Mouse (Mus musculus) thymus, adult 2 months (tissue): ENCODE measurements around the gene Troap. TPM values are rescaled to one million over a fixed set of nuclear protein-coding genes. Genes with fewer than 3 reads are reported as not detected.
A peak's percentile ranks its signal among the peaks of the same experiment; 100 is the strongest.

ENCODE experiments used
- DNase-seq: peaks from one replicate; pipeline ENCODE4 v3.0.0; 2021
- H3K27ac ChIP-seq: fragments of 200-500 bp; 2 replicates; pipeline ENCODE4 v1.5.1; 2012; ENCODE audit warnings: low read length, control low read depth; ENCODE audit not compliant: control insufficient read depth, insufficient read depth
- H3K27me3 ChIP-seq: fragments of 200-500 bp; 2 replicates; pipeline ENCODE4 v1.6.1; 2012; ENCODE audit warnings: mild to moderate bottlenecking, low read length, moderate library complexity, mixed read lengths; ENCODE audit not compliant: control insufficient read depth, insufficient read depth
- H3K36me3 ChIP-seq: fragments of 200-500 bp; 2 replicates; pipeline ENCODE4 v1.6.1; 2012; ENCODE audit warnings: mild to moderate bottlenecking, low read length, moderate library complexity; ENCODE audit not compliant: control insufficient read depth, insufficient read depth
- H3K4me1 ChIP-seq: fragments of 200-500 bp; replicated peaks from 2 replicates; pipeline ENCODE4 v1.6.1; 2012; ENCODE audit warnings: low read length; ENCODE audit not compliant: control insufficient read depth, insufficient read depth
- H3K4me3 ChIP-seq: fragments of 200-500 bp; 2 replicates; pipeline ENCODE4 v1.5.1; 2012; ENCODE audit warnings: mild to moderate bottlenecking, low read length, control low read depth, moderate library complexity; ENCODE audit not compliant: control insufficient read depth, insufficient read depth
- CTCF ChIP-seq: fragments of 200-500 bp; IDR thresholded peaks from 2 replicates; pipeline ENCODE4 v1.5.1; 2012; ENCODE audit warnings: mild to moderate bottlenecking, control low read depth, low read length, moderate library complexity, borderline replicate concordance; ENCODE audit not compliant: control insufficient read depth, poor library complexity, insufficient read depth; ENCODE audit errors: extremely low read depth
- POLR2A ChIP-seq: fragments of 200-500 bp; IDR thresholded peaks from 2 replicates; pipeline ENCODE4 v1.6.1; 2012; ENCODE audit warnings: mild to moderate bottlenecking, low read length, control low read depth, moderate library complexity; ENCODE audit not compliant: control insufficient read depth, poor library complexity, insufficient read depth; ENCODE audit errors: extremely low read depth
- WGBS: fragments of 180-500 bp; shearing (Covaris S2); methylation state at CpG from one replicate; pipeline ENCODE4 v1.1.7; 2018; 5-methylcytosine and 5-hydroxymethylcytosine counted together
- polyA plus RNA-seq: library from polyadenylated mRNA; depleted of rRNA; stranded (reverse); fragments of >200 nt; gene quantifications from 2 replicates; pipeline ENCODE4 v1.2.3, GENCODE M21; 2012

Gene Troap
- polyA plus RNA-seq, 1 experiment: 40.8 TPM

- Histone ChIP-seq H3K4me3 (no peak overlapping the region), H3K27ac (no peak overlapping the region), H3K4me1 (no peaks in the 10 kb centered on the region), H3K36me3 (peaks cover 9% of the 10 kb centered on the region; the same call in 1 of the 2 replicates), H3K27me3 (peaks cover 8% of the 10 kb centered on the region; the same call in 1 of the 2 replicates)
- TF ChIP-seq POLR2A (no peak), CTCF (no peak)
- DNase-seq: no peak
- WGBS: 57% methylated on average over 19 of the region's 19 CpGs
These were observed 10.2 kb downstream of the Troap start for GRCm38 (mm10) chr15:99084618-99085017.

GRCm38 (mm10) chr15:99085997-99086396, 11.6 kb downstream of the Troap start:
- TF ChIP-seq CTCF (no peak), POLR2A (no peak)
- 95% methylated on average over 4 of the region's 4 CpGs for WGBS

GRCm38 (mm10) chr15:99087253-99088075, 13.1 kb downstream of the Troap start, which contains the start of gene C1ql4:
Gene C1ql4, minus strand, starts transcription at chr15:99087817.
- peak; percentile 45 for DNase-seq
- Histone ChIP-seq H3K27ac (no peak within 1 kb of the TSS), H3K4me3 (no peak within 1 kb of the TSS), H3K4me1 (no peaks in the 10 kb centered on the region), H3K36me3 (no peaks in the 10 kb centered on the region), H3K27me3 (peaks cover 8% of the 10 kb centered on the region; the same call in 1 of the 2 replicates)
- WGBS: 25% methylated on average over 60 of the region's 60 CpGs
- TF ChIP-seq CTCF: peak; percentile 85
- no peak for TF ChIP-seq POLR2A

More at GRCm38 (mm10) chr15:99085997-99086396, 11.6 kb downstream of the Troap start:
- Histone ChIP-seq H3K27me3 (peaks cover 8% of the 10 kb centered on the region; the same call in 1 of the 2 replicates), H3K27ac (no peak overlapping the region), H3K4me1 (no peaks in the 10 kb centered on the region), H3K4me3 (no peak overlapping the region), H3K36me3 (peaks cover 9% of the 10 kb centered on the region; the same call in 1 of the 2 replicates)
- DNase-seq: no peak

- no peak overlapping the region for H3K4me3 ChIP-seq
- under 1% methylated on average over 27 of the region's 27 CpGs for WGBS
- H3K4me1 ChIP-seq: no peaks in the 10 kb centered on the region
- TF ChIP-seq POLR2A (no peak), CTCF (peak; percentile 91)
- no peak overlapping the region for H3K27ac ChIP-seq
- peaks cover 14% of the 10 kb centered on the region; the same call in 1 of the 2 replicates for H3K27me3 ChIP-seq
- DNase-seq: peak; percentile 81
- H3K36me3 ChIP-seq: no peaks in the 10 kb centered on the region
These were observed 13.9 kb downstream of the Troap start for GRCm38 (mm10) chr15:99088292-99088691.

- H3K4me3 ChIP-seq: no peak overlapping the region
These were observed 14.7 kb downstream of the Troap start for GRCm38 (mm10) chr15:99089069-99089468.

GRCm38 (mm10) chr15:99092870-99093269, 18.5 kb downstream of the Troap start, which contains the start of gene Dnajc22:
Gene Dnajc22, plus strand, starts transcription at chr15:99093170.
- H3K27me3 ChIP-seq: peaks cover 43% of the 10 kb centered on the region
- no peak for DNase-seq
- whole genome bisulfite sequencing: 87% methylated on average over 8 of the region's 8 CpGs
- H3K36me3 ChIP-seq: no peaks in the 10 kb centered on the region
- H3K4me1 ChIP-seq: 0 out of 2 replicates have a peak, but pooled peaks cover 8% of the 10 kb centered on the region
- no peak within 1 kb of the TSS for H3K4me3 ChIP-seq
- TF ChIP-seq CTCF (no peak), POLR2A (no peak)
- H3K27ac ChIP-seq: no peak within 1 kb of the TSS

More at GRCm38 (mm10) chr15:99089069-99089468, 14.7 kb downstream of the Troap start:
- 0 out of 2 replicates have a peak, but pooled peaks cover 5% of the 10 kb centered on the region for H3K4me1 ChIP-seq
- H3K36me3 ChIP-seq: no peaks in the 10 kb centered on the region
- DNase-seq: no peak
- 62% methylated on average over 14 of the region's 14 CpGs for WGBS
- no peak overlapping the region for H3K27ac ChIP-seq
- H3K27me3 ChIP-seq: peaks cover 20% of the 10 kb centered on the region
- TF ChIP-seq CTCF: no peak
